Mouse (Mus musculus) layer of hippocampus, postnatal 25 days (tissue): Measurements from ENCODE around the gene Kcnma1. TPM values are rescaled to one million over a fixed set of nuclear protein-coding genes. Genes with fewer than 3 reads are reported as not detected.

ENCODE experiments used
- DNase-seq, 2 experiments: peaks; one replicate each; pipeline ENCODE4 v3.0.0; 2022; ENCODE audit warnings: mixed read lengths in 2 of 2, low spot score in 1 of 2; ENCODE audit errors: extremely low spot score in 1 of 2
- total RNA-seq, 2 experiments: library from RNA; stranded (reverse); gene quantifications; 2 replicates each; pipeline ENCODE4 v1.2.3; 2021

Kcnma1 gene
- total RNA-seq, 2 experiments from 2014 or later = 123 to 154 TPM

- peak; percentile 75 to 81 for DNase-seq
Observed at GRCm38 (mm10) chr14:23791261-23791691, 223.0 kb downstream of the Kcnma1 start.

- no peak for DNase-seq
Observed at GRCm38 (mm10) chr14:23786687-23787073, 227.6 kb downstream of the Kcnma1 start.

DNA sequence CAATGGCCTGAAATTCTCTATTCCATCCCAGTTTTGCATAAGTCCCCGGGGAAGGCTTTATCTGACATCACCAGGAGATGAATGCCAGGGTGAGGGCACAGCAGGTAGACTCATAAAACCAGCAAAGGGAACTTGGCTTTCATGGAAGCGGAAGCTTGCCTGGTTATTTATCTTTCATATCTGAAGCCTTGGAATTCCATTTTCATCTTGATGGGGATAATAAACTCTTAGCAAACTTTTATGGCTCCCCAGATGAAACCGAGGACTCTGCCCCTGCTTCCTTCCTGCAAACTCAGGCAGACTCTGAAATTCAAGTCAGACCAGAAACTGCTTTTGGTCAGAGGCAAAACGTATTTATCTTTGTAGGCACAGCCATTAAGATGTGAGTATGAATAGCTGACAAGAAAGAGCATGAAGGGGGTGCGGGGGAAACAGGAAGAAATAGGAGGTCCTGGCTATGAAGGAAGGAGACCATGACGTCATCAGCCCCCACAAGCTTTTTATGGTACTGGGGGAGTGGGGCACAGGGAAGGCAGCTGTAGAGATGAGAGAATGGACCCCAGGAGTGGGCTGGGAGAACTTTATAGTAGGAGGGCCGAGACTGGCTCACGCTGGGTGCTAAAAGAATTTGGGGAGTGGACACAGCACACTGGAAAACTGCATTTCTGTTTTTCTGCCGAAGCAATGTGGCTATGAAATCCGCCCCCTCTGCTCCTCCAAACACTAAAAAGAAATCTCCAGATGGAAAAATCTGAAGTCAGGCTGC, 228.2 kb downstream of the Kcnma1 start:
- DNase-seq = no peak

- DNase-seq = no peak
Observed at GRCm38 (mm10) chr14:23782845-23783609, 231.3 kb downstream of the Kcnma1 start.

DNA sequence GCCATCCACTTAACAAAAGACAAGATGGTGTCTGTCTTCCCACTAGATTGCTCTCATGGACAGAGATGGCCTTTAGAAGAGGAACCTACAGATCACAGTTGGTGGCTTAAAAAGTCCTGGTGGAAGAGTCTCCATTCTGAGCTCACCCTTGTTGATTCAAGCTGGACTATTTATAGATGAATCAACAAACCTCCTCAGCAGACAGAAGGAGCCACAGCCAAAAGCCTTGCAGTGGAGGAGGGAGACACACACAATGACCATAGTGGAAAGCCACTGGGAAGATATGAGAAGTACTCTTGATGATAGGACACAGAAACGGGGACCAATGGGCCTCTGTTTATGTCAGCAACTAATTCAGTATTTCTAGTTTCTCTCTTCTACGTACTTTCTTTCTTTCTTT, 239.7 kb downstream of the Kcnma1 start:
- no peak for DNase-seq

GRCm38 (mm10) chr14:23772685-23773084, 241.6 kb downstream of the Kcnma1 start:
- DNase-seq = no peak

- DNase-seq = no peak
Observed at GRCm38 (mm10) chr14:23771794-23772193, 242.5 kb downstream of the Kcnma1 start.

DNA sequence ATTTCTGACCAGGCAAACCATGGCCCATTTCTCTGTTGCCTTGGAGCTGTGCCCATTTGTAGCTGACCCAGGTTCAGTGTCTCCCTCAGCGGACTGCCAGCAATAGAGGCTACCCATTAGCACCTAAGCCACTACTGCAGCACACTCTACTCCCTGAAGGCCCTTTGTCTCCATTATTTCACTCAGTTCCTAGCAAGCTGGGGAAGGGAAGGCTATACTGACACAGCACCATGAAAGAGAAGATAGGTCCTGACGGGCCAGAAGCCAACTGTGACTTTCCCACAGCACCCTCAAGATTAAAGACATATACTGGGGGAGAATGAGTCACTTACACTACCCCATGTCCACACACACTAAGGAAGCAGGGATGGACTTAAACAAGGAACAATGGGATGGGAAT, 251.8 kb downstream of the Kcnma1 start:
- DNase-seq = no peak

GRCm38 (mm10) chr14:23759626-23760025, 254.7 kb downstream of the Kcnma1 start:
- no peak for DNase-seq

- no peak for DNase-seq
Observed at GRCm38 (mm10) chr14:23758421-23758820, 255.9 kb downstream of the Kcnma1 start.

DNA sequence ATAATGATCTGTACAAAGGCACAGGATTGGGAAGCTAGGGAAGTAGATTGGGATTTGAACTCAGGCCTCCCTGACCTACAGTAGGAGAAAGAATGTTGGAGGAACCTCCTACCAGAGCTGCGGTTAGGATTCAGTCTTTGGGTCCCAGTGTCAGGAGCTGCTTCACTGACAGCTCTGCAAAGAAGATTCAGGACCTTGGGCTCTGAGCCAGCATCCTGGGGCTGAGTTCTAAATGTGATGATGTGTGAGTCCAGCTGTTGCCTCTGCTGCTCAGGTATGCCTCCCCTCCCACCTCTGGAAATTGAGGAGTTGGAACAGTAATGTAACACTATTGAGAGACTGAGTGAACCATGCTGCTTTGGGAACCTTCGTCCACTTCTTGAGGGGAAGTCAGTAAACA, 266.3 kb downstream of the Kcnma1 start:
- DNase-seq = no peak

DNA sequence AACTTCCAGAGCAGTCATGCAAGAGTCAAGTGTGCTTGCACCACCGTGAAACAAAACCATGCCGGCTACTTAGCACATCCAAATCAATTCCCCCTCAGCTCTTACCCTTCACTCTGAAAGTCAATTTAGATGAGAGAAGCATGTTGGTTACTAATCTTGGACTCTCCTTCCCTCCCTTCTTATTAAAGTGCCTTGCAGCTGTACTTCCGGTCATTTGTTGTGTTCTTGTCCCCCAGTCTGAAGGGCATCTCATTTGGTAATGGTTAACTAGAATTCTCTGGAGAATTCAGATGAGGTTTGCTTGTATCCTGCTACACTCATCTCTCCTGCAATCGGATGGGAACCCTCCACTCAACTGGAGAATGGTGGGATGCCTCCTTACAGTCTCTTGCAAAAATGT, 267.3 kb downstream of the Kcnma1 start:
- DNase-seq = no peak

GRCm38 (mm10) chr14:23741531-23741930, 272.8 kb downstream of the Kcnma1 start:
- no peak for DNase-seq

DNA sequence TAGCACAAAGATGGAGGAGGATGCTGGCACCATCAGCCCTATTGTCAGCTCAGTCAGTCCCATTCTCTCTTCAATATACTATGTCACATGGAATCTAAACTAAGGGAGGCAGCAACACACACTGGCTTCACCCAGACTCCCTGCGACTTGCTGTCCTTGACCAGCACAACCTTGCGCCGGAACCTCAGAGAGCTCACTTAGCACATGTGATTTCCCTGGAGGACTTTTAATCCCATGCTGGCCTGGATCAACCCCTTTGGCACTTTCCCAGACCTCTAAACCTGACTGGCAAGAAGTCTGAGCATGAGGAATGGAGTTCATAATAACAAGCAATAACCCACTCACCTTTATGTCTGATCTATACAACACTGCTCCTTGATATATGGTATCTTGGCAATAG, 280.1 kb downstream of the Kcnma1 start:
- no peak for DNase-seq

DNA sequence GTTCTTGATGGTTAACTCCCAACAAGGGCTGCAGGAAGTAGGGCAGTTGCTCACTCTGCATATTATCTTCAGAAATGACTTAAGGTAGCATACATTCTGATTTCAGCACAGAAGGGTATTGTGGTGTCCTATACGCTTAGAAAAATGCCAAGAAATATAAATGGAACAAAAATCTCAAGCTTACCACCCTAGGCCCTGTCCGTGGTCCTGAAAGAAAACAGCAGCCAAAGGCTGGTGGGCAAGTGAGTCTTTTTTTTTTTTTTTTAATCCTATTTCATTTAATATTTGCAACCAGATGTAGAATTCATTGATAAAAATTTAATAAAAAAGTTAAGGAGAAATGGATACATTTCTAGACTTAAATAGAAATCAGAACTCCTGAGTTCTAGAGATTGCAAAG, 284.9 kb downstream of the Kcnma1 start:
- no peak for DNase-seq

DNA sequence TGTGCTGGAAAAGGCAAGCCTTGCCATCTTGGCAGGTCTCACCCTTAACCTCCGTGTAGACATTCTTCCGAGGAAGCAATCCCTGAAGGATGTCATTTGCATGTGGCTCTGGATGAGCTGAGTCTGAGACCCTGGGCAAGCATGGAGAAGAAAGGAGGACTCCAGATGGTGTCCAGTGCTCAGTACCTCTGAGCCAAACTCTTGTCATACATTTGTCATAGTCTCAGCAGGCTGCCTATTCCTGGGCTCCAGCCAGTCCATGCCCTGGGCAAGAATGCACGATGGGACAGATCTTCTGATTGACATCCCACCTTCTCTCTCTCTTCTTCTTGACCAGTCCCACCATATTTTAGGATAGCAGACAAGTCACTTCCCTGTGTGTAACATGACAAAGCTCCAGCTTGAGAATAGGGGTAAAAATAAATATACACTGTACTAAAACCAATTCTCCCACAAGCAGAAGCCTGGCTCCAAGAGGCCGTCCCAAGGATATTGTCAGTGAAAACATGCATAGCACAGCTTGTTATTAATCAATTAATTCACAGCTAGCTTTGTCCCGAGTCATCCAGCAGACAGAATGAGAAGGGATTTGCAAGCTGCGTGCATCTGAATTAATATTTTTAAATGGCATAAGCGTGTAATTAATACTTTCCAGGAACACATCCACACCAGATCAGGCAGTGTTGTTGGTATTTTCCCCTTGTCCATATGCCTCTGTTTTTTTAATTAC, 290.4 kb downstream of the Kcnma1 start:
- DNase-seq = no peak

- no peak for DNase-seq
Observed at GRCm38 (mm10) chr14:23719246-23719645, 295.0 kb downstream of the Kcnma1 start.

- DNase-seq = no peak
Observed at GRCm38 (mm10) chr14:23718667-23719066, 295.6 kb downstream of the Kcnma1 start.

- DNase-seq = no peak
Observed at GRCm38 (mm10) chr14:23714396-23715131, 299.7 kb downstream of the Kcnma1 start.

GRCm38 (mm10) chr14:23712891-23713290, 301.4 kb downstream of the Kcnma1 start:
- no peak for DNase-seq
